Mouse (Mus musculus): ENCODE results near the gene Camk2d. TPM values are rescaled to one million over a fixed set of nuclear protein-coding genes. Genes with fewer than 3 reads are reported as not detected.

Camk2d gene
- polyA plus RNA-seq, 1 experiment from 2014 or later, result 16.5 TPM

DNA sequence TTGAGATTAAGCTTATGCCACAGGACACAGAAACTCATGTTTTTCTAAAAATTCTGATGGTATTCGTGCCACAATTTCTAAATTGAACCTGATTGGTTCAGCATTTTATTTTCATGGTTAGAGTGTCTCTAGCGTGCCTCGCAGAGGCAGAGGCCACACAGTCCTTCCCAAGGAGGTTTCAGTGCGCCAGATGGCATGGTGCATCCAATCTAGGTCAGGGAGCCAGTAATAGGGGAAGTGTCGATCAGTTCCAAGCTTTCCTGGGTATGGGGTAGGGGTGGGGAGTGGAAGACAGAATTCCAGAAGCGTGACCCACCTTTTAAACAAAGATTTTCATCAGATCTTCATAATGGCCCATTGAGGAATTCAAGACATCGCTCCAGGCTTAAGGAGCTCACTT, 36.5 kb downstream of the Camk2d start:
- no peak overlapping the region for H3K9ac ChIP-seq (ENCODE audit: low read length)
- no peak overlapping the region for H3K4me3 ChIP-seq (ENCODE audit: low read depth, low read length)
- no peak overlapping the region for H3K4me2 ChIP-seq (ENCODE audit: low read depth, low read length, severe bottlenecking)
- WGBS, result 78% methylated on average over 7 of the region's 7 CpGs
- no peaks in the 10 kb centered on the region for H3K9me3 ChIP-seq (ENCODE audit: control insufficient read depth, low read length)
- no peaks in the 10 kb centered on the region for H3K36me3 ChIP-seq (ENCODE audit: control insufficient read depth, insufficient read depth, low read length)
- DNase-seq (ENCODE audit: low spot score) (no peak), ATAC-seq (replicated peaks; ENCODE audit: low FRiP score) (no peak)
- H3K4me1 ChIP-seq (replicated peaks; ENCODE audit: control insufficient read depth, insufficient read depth, low read length), result no peaks in the 10 kb centered on the region
- no peaks in the 10 kb centered on the region for H3K27me3 ChIP-seq (ENCODE audit: control insufficient read depth, insufficient read depth, low read length)
- no peak overlapping the region for H3K27ac ChIP-seq (ENCODE audit: low read depth, low read length)

DNA sequence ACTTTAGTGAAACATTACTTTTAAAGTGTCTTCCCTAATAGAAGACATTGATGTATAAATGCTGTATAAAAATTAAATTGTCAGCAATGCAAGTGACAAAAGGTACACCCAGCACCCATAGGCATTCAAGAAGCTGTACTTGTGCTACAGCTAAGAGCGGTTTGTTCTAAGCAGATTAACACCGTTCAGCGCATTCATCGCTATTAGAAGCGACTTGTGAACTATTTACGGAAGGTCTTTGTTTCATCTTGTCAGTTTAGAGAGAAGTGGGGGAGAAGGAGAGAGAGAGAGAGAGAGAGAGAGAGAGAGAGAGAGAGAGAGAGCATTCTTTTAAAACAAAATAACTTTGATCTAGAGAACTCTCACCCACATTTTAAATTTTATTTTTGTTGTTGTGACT, 38.1 kb downstream of the Camk2d start:
- H3K27me3 ChIP-seq (ENCODE audit: control insufficient read depth, insufficient read depth, low read length), result no peaks in the 10 kb centered on the region
- ATAC-seq (replicated peaks; ENCODE audit: low FRiP score) (no peak), DNase-seq (ENCODE audit: low spot score) (no peak)
- H3K36me3 ChIP-seq (ENCODE audit: control insufficient read depth, insufficient read depth, low read length), result no peaks in the 10 kb centered on the region
- H3K4me1 ChIP-seq (replicated peaks; ENCODE audit: control insufficient read depth, insufficient read depth, low read length), result no peaks in the 10 kb centered on the region
- no peak overlapping the region for H3K4me2 ChIP-seq (ENCODE audit: low read depth, low read length, severe bottlenecking)
- 40% methylated on average over 6 of the region's 6 CpGs for WGBS
- H3K9me3 ChIP-seq (ENCODE audit: control insufficient read depth, low read length), result no peaks in the 10 kb centered on the region
- no peak overlapping the region for H3K9ac ChIP-seq (ENCODE audit: low read length)
- no peak overlapping the region for H3K4me3 ChIP-seq (ENCODE audit: low read depth, low read length)
- no peak overlapping the region for H3K27ac ChIP-seq (ENCODE audit: low read depth, low read length)

DNA sequence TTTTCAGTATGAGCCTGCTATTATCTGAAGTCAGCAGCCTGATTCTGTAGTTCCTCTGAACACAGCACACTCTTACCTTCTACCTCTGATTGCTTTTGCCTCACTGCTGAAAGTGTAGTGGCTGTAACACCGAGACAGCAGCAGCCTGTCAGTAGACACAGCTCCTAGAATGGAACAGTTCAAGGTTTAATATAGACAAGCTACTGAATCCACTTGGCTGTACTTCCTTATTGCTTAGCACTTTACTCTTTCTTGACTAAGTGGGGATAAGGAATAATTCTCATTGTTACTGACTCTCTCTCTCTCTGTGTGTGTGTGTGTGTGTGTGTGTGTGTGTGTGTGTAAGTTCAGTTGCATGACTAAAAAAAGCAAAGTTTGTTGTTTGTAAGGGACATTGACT, 42.2 kb downstream of the Camk2d start:
- no peak overlapping the region for H3K4me2 ChIP-seq (ENCODE audit: low read depth, low read length, severe bottlenecking)
- H3K27ac ChIP-seq (ENCODE audit: low read depth, low read length), result no peak overlapping the region
- no peak overlapping the region for H3K4me3 ChIP-seq (ENCODE audit: low read depth, low read length)
- DNase-seq (ENCODE audit: low spot score) (no peak), ATAC-seq (replicated peaks; ENCODE audit: low FRiP score) (no peak)
- no peak overlapping the region for H3K9ac ChIP-seq (ENCODE audit: low read length)
- WGBS, result 97% methylated on average over 1 of the region's 1 CpGs
- no peaks in the 10 kb centered on the region for H3K9me3 ChIP-seq (ENCODE audit: control insufficient read depth, low read length)
- H3K27me3 ChIP-seq (ENCODE audit: control insufficient read depth, insufficient read depth, low read length), result no peaks in the 10 kb centered on the region
- 0 out of 2 replicates have a peak, but pooled peaks cover 1% of the 10 kb centered on the region for H3K4me1 ChIP-seq (replicated peaks; ENCODE audit: control insufficient read depth, insufficient read depth, low read length)
- no peaks in the 10 kb centered on the region for H3K36me3 ChIP-seq (ENCODE audit: control insufficient read depth, insufficient read depth, low read length)

- Histone ChIP-seq H3K27me3 (ENCODE audit: control insufficient read depth, insufficient read depth, low read length) (no peaks in the 10 kb centered on the region), H3K4me3 (ENCODE audit: low read depth, low read length) (no peak overlapping the region), H3K36me3 (ENCODE audit: control insufficient read depth, insufficient read depth, low read length) (no peaks in the 10 kb centered on the region), H3K27ac (ENCODE audit: low read depth, low read length) (no peak overlapping the region), H3K9me3 (ENCODE audit: control insufficient read depth, low read length) (no peaks in the 10 kb centered on the region), H3K4me1 (replicated peaks; ENCODE audit: control insufficient read depth, insufficient read depth, low read length) (0 out of 2 replicates have a peak, but pooled peaks cover 3% of the 10 kb centered on the region), H3K9ac (ENCODE audit: low read length) (no peak overlapping the region), H3K4me2 (ENCODE audit: low read depth, low read length, severe bottlenecking) (no peak overlapping the region)
- WGBS, result 64% methylated on average over 5 of the region's 5 CpGs
- no peak for DNase-seq (ENCODE audit: low spot score)
- peak; percentile 52; the same call in 1 of the 2 replicates for ATAC-seq (replicated peaks; ENCODE audit: low FRiP score)
Measured at GRCm38 (mm10) chr3:126639098-126639513, 43.0 kb downstream of the Camk2d start.

GRCm38 (mm10) chr3:126640443-126641251, 44.5 kb downstream of the Camk2d start:
- no peaks in the 10 kb centered on the region for H3K27me3 ChIP-seq (ENCODE audit: control insufficient read depth, insufficient read depth, low read length)
- H3K36me3 ChIP-seq (ENCODE audit: control insufficient read depth, insufficient read depth, low read length), result no peaks in the 10 kb centered on the region
- H3K4me1 ChIP-seq (replicated peaks; ENCODE audit: control insufficient read depth, insufficient read depth, low read length), result 0 out of 2 replicates have a peak, but pooled peaks cover 3% of the 10 kb centered on the region
- ATAC-seq (replicated peaks; ENCODE audit: low FRiP score), result no peak
- no peak overlapping the region for H3K4me2 ChIP-seq (ENCODE audit: low read depth, low read length, severe bottlenecking)
- H3K9me3 ChIP-seq (ENCODE audit: control insufficient read depth, low read length), result no peaks in the 10 kb centered on the region
- H3K9ac ChIP-seq (ENCODE audit: low read length), result no peak overlapping the region
- DNase-seq (ENCODE audit: low spot score), result no peak
- H3K27ac ChIP-seq (ENCODE audit: low read depth, low read length), result no peak overlapping the region
- H3K4me3 ChIP-seq (ENCODE audit: low read depth, low read length), result no peak overlapping the region
- WGBS, result 77% methylated on average over 10 of the region's 10 CpGs

DNA sequence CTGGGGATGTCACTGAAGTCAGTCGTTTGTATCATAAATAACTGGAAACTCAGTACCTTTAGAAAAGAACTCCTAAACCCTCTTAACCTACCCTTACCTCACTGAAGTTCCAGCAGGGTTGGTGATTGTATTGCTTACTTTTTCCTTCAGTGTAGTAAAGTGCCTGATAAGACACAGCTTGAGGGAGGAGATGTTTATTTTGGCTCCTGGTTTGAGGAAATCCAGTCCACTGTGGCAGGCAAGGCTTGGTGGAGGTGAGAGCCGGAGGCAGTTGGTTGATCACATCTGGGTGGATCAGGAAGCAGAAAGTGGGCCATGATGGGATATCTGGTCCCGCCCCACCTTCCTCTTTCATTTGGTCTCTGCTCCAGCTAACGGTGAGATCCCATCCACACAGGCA, 45.3 kb downstream of the Camk2d start:
- Histone ChIP-seq H3K27me3 (ENCODE audit: control insufficient read depth, insufficient read depth, low read length) (no peaks in the 10 kb centered on the region), H3K27ac (ENCODE audit: low read depth, low read length) (no peak overlapping the region), H3K4me3 (ENCODE audit: low read depth, low read length) (no peak overlapping the region), H3K9me3 (ENCODE audit: control insufficient read depth, low read length) (no peaks in the 10 kb centered on the region), H3K9ac (ENCODE audit: low read length) (no peak overlapping the region), H3K4me2 (ENCODE audit: low read depth, low read length, severe bottlenecking) (no peak overlapping the region), H3K4me1 (replicated peaks; ENCODE audit: control insufficient read depth, insufficient read depth, low read length) (0 out of 2 replicates have a peak, but pooled peaks cover 3% of the 10 kb centered on the region), H3K36me3 (ENCODE audit: control insufficient read depth, insufficient read depth, low read length) (no peaks in the 10 kb centered on the region)
- ATAC-seq (replicated peaks; ENCODE audit: low FRiP score), result no peak
- DNase-seq (ENCODE audit: low spot score), result no peak
- 84% methylated on average over 4 of the region's 4 CpGs for WGBS

GRCm38 (mm10) chr3:126643071-126644010, 47.2 kb downstream of the Camk2d start:
- no peaks in the 10 kb centered on the region for H3K27me3 ChIP-seq (ENCODE audit: control insufficient read depth, insufficient read depth, low read length)
- ATAC-seq (replicated peaks; ENCODE audit: low FRiP score) (no peak), DNase-seq (ENCODE audit: low spot score) (no peak)
- 0 out of 2 replicates have a peak, but pooled peaks cover 3% of the 10 kb centered on the region for H3K4me1 ChIP-seq (replicated peaks; ENCODE audit: control insufficient read depth, insufficient read depth, low read length)
- H3K36me3 ChIP-seq (ENCODE audit: control insufficient read depth, insufficient read depth, low read length), result no peaks in the 10 kb centered on the region
- 4% methylated on average over 10 of the region's 10 CpGs for WGBS
- no peak overlapping the region for H3K27ac ChIP-seq (ENCODE audit: low read depth, low read length)
- H3K9me3 ChIP-seq (ENCODE audit: control insufficient read depth, low read length), result no peaks in the 10 kb centered on the region
- H3K9ac ChIP-seq (ENCODE audit: low read length), result no peak overlapping the region
- H3K4me3 ChIP-seq (ENCODE audit: low read depth, low read length), result no peak overlapping the region
- no peak overlapping the region for H3K4me2 ChIP-seq (ENCODE audit: low read depth, low read length, severe bottlenecking)

DNA sequence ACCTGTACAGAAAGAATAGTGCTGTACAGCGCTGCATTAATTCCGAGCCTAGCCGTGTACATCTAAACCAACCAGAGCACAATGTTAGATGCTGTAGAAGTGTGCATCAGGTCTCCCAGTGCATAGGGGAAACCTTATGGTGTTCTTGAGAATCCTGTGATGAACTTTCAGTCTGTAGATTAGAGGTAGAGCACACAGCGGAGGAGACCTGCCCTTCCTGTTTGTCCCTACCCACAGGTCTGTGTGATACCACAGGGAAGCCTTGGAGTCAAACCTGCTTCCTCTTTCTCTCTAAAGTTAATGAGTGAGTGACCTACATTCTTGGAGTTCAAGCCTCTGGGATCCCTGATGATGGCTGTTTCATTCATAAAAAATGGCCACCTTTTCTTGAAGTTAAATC, 54.2 kb downstream of the Camk2d start:
- no peaks in the 10 kb centered on the region for H3K27me3 ChIP-seq (ENCODE audit: control insufficient read depth, insufficient read depth, low read length)
- WGBS, result 89% methylated on average over 4 of the region's 4 CpGs
- ATAC-seq (replicated peaks; ENCODE audit: low FRiP score) (no peak), DNase-seq (ENCODE audit: low spot score) (no peak)
- H3K9ac ChIP-seq (ENCODE audit: low read length), result no peak overlapping the region
- H3K4me2 ChIP-seq (ENCODE audit: low read depth, low read length, severe bottlenecking), result no peak overlapping the region
- H3K4me3 ChIP-seq (ENCODE audit: low read depth, low read length), result no peak overlapping the region
- H3K9me3 ChIP-seq (ENCODE audit: control insufficient read depth, low read length), result no peaks in the 10 kb centered on the region
- H3K27ac ChIP-seq (ENCODE audit: low read depth, low read length), result no peak overlapping the region
- no peaks in the 10 kb centered on the region for H3K36me3 ChIP-seq (ENCODE audit: control insufficient read depth, insufficient read depth, low read length)
- no peaks in the 10 kb centered on the region for H3K4me1 ChIP-seq (replicated peaks; ENCODE audit: control insufficient read depth, insufficient read depth, low read length)
